Mouse (Mus musculus): Measurements from ENCODE around the gene Pik3ap1. TPM values are rescaled to one million over a fixed set of nuclear protein-coding genes. Genes with fewer than 3 reads are reported as not detected.

Pik3ap1 gene
- polyA plus RNA-seq, 1 experiment = not detected

DNA sequence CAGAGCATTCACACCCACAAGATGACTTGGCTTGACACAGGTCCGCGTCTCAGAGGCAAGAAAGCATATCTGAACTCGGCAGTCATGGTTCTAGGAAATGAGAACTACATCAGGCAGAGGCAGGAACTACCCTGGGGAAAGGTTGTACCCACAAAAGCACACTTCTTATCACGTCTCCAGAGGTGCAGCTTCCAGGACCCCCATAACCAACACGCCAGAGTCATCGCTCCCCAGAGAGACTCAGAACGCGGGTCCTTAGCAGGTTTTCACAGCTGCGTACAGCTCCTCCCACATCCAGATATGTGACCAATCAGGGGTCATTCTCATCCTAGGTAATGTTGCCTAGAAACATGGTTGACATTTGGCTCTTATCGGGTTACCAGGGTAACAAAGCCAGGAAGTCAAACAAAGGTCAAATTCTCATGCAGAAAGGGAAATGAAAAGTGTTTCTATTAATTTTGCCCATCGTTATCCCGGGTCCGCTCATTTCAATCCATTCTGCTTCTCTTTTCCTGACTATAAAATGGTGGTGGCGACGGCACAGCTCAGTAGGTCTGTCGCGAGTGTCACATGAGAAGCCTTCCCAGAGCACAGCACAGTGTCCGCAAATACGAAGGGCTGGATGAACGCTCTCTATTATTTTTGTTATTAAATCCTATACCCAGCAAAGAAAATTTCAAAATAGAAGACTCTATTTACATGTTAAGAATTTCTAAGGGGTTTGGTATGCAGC is 73.8 kb downstream of the Pik3ap1 start:
- Histone ChIP-seq H3K4me1 (ENCODE audit: control insufficient read depth, insufficient read depth, low read length) (no peaks in the 10 kb centered on the region), H3K27ac (ENCODE audit: insufficient read depth, low read depth, low read length) (no peak overlapping the region), H3K4me3 (ENCODE audit: insufficient read depth, low read depth, low read length) (peak overlapping the region; percentile 30)
- WGBS = 17% methylated on average over 20 of the region's 20 CpGs
- peak; percentile 21; the same call in 1 of the 2 replicates for TF ChIP-seq POLR2A (IDR thresholded peaks at IDR 0.05; ENCODE audit: insufficient read depth, low read depth, low read length)
- TF ChIP-seq CTCF (IDR thresholded peaks at IDR 0.05; ENCODE audit: insufficient read depth, low read depth, low read length) = no peak

DNA sequence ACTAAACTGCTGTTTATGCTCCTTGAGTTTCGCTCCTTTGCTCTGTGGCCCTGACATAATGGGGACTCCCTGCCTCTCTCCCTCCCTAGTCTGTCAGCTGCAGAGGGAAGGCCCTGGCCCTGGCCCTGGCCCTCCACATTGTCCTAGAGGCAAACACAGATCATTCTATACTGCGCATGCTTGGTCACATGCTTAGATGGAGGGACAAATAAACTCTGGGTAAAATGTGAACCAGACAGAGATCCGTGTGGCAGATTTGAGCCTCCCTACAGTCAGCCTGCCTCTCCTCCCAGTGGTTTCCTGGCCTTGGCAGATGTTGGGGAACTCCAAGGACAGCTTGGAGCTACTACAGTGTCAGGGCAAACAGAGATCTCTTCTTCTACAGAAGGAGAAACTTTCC is 81.0 kb downstream of the Pik3ap1 start:
- H3K4me1 ChIP-seq (ENCODE audit: control insufficient read depth, insufficient read depth, low read length) = no peaks in the 10 kb centered on the region
- TF ChIP-seq POLR2A (IDR thresholded peaks at IDR 0.05; ENCODE audit: insufficient read depth, low read depth, low read length) (no peak), CTCF (IDR thresholded peaks at IDR 0.05; ENCODE audit: insufficient read depth, low read depth, low read length) (no peak)
- 77% methylated on average over 3 of the region's 3 CpGs for WGBS
- no peak overlapping the region for H3K27ac ChIP-seq (ENCODE audit: insufficient read depth, low read depth, low read length)
- no peak overlapping the region for H3K4me3 ChIP-seq (ENCODE audit: insufficient read depth, low read depth, low read length)

DNA sequence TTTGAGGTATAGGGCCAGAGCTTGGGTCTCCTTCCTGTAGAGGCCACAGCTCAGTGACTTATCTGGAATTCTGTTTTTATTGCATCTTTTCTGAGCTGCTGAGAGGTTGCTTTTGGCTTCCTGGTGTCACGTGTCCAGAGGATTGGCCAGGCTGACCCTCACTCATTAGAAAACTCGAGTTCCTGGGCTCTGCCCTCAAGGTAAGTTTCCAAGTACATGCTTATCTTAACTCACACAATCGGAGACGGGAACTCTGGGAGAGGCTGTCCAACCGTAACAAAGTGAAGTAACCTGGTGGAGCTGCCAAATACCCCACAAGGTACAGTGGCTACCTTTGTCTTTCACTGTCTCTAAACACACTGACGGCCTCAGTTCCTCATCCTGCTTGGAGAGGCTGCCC is 81.5 kb downstream of the Pik3ap1 start:
- WGBS = 85% methylated on average over 6 of the region's 6 CpGs
- no peak overlapping the region for H3K27ac ChIP-seq (ENCODE audit: insufficient read depth, low read depth, low read length)
- TF ChIP-seq CTCF (IDR thresholded peaks at IDR 0.05; ENCODE audit: insufficient read depth, low read depth, low read length) = no peak
- H3K4me3 ChIP-seq (ENCODE audit: insufficient read depth, low read depth, low read length) = no peak overlapping the region
- H3K4me1 ChIP-seq (ENCODE audit: control insufficient read depth, insufficient read depth, low read length) = no peaks in the 10 kb centered on the region

DNA sequence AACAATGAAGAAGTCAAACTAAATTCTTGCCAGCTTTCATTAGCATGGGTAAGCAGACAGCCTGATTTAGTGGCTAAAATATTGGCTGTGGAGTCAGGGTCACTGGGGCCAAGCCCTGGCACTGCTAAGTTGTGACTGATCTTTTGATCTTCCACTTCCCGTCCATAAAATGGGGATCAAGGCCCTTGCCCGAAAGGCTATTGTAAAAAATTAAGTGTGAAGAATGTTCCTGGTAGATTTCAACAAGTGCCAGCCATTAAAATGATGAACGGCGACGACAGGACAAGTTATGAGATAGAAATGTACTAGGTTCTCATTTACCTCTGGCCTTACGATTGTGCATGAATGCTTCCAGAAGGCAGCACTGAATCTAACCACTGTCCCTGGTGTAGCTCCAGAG is 83.0 kb downstream of the Pik3ap1 start:
- 89% methylated on average over 6 of the region's 6 CpGs for WGBS
- no peak overlapping the region for H3K4me3 ChIP-seq (ENCODE audit: insufficient read depth, low read depth, low read length)
- H3K4me1 ChIP-seq (ENCODE audit: control insufficient read depth, insufficient read depth, low read length) = no peaks in the 10 kb centered on the region
- no peak overlapping the region for H3K27ac ChIP-seq (ENCODE audit: insufficient read depth, low read depth, low read length)
- no peak for TF ChIP-seq CTCF (IDR thresholded peaks at IDR 0.05; ENCODE audit: insufficient read depth, low read depth, low read length)
- no peak for TF ChIP-seq POLR2A (IDR thresholded peaks at IDR 0.05; ENCODE audit: insufficient read depth, low read depth, low read length)

DNA sequence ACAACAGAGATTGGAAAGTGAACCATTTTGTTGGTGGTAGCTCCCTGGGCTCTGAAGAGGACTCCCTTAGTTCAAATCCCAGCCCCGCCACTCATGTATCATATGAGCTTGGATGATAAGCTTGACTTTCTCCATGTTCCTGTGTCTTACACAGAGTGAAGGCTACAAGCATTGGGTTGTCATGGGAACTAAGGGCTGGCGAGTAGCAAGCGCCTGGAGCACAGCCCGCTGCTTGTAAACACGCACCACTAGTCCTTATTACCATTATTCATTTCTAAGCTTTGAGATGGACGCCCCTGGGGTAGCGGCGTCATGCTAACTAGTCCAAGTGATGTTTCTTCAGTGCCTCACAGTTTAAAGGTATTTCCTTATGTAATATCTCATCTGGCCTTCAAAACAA is 85.5 kb downstream of the Pik3ap1 start:
- no peaks in the 10 kb centered on the region for H3K4me1 ChIP-seq (ENCODE audit: control insufficient read depth, insufficient read depth, low read length)
- no peak overlapping the region for H3K4me3 ChIP-seq (ENCODE audit: insufficient read depth, low read depth, low read length)
- no peak overlapping the region for H3K27ac ChIP-seq (ENCODE audit: insufficient read depth, low read depth, low read length)
- TF ChIP-seq POLR2A (IDR thresholded peaks at IDR 0.05; ENCODE audit: insufficient read depth, low read depth, low read length) (no peak), CTCF (IDR thresholded peaks at IDR 0.05; ENCODE audit: insufficient read depth, low read depth, low read length) (no peak)
- 55% methylated on average over 8 of the region's 8 CpGs for WGBS

DNA sequence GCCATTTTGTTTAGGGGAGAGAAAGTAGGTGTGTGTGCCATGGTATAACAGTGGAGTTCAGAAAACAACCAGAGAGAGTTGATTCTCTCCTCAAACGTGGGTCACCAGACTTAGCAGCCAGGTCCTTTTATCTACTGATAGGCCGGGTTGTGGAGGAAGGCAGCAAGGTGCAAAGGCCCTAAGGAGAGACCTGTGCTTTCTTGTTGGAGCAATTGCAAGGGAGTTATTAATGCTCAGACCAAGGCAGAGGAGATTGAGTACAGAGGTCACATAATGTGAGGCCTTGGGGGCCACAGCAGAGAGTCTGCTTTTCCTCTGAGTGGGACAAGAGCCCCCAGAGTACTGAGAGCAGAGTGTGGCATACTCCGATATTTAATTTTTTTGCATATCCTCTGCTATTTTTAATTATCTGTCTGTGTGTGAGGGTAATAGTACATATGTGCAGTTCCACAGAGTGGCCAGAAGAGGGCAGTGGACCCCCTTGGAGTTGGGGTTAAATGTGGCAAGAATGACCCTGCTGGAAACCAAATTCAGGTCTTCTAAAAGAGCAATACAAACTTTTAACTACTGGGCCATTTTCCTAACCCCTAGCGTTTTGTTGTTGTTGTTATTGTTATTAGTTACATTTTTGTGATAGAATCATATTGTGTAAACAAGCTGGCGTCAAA is 93.8 kb downstream of the Pik3ap1 start:
- WGBS = 76% methylated on average over 5 of the region's 5 CpGs
- Histone ChIP-seq H3K4me1 (ENCODE audit: control insufficient read depth, insufficient read depth, low read length) (no peaks in the 10 kb centered on the region), H3K4me3 (ENCODE audit: insufficient read depth, low read depth, low read length) (no peak overlapping the region), H3K27ac (ENCODE audit: insufficient read depth, low read depth, low read length) (no peak overlapping the region)
- TF ChIP-seq CTCF (IDR thresholded peaks at IDR 0.05; ENCODE audit: insufficient read depth, low read depth, low read length) (no peak), POLR2A (IDR thresholded peaks at IDR 0.05; ENCODE audit: insufficient read depth, low read depth, low read length) (no peak)

DNA sequence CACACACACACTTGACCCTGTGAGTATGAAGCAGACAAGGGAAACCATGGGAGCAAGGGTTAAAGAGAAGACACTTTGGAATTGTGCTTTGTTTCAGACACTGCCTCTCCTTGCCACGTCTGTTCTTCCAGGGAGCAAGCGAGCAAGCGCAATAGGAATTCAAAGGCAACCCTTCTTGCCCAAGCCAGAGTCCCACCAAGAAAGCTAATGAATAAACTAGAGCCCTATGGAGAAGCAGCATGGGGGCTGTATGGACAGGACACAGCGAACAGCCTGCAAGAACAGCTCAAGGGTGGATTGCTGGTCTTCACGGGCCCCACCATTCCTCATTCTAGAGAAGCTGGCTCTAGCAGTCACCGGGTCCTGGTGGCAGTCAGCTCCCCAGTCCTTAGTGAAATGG is 96.3 kb downstream of the Pik3ap1 start:
- TF ChIP-seq POLR2A (IDR thresholded peaks at IDR 0.05; ENCODE audit: insufficient read depth, low read depth, low read length) (no peak), CTCF (IDR thresholded peaks at IDR 0.05; ENCODE audit: insufficient read depth, low read depth, low read length) (no peak)
- WGBS = 77% methylated on average over 6 of the region's 6 CpGs
- Histone ChIP-seq H3K27ac (ENCODE audit: insufficient read depth, low read depth, low read length) (no peak overlapping the region), H3K4me1 (ENCODE audit: control insufficient read depth, insufficient read depth, low read length) (no peaks in the 10 kb centered on the region), H3K4me3 (ENCODE audit: insufficient read depth, low read depth, low read length) (no peak overlapping the region)

DNA sequence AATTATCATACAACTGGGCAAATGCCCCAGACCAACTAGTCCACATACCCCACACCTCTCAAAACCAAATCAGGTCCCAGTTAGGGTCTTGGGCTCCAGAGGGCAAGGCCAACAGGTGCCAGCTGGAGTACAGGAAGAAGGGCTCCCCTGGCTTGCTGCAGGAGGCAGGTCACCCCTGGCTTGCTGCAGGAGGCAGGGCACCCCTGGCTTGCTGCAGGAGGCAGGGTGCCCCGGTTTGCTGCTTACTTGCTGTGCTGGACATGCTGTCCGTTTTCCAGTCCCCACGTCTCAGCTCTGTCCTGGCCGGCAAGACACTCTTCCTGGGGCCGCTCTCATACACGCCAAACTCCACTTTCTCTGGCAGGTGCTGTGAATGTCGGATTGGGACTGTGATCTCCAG is 97.7 kb downstream of the Pik3ap1 start:
- WGBS = 88% methylated on average over 7 of the region's 7 CpGs
- Histone ChIP-seq H3K4me3 (ENCODE audit: insufficient read depth, low read depth, low read length) (no peak overlapping the region), H3K27ac (ENCODE audit: insufficient read depth, low read depth, low read length) (no peak overlapping the region), H3K4me1 (ENCODE audit: control insufficient read depth, insufficient read depth, low read length) (no peaks in the 10 kb centered on the region)
- no peak for TF ChIP-seq CTCF (IDR thresholded peaks at IDR 0.05; ENCODE audit: insufficient read depth, low read depth, low read length)
- no peak for TF ChIP-seq POLR2A (IDR thresholded peaks at IDR 0.05; ENCODE audit: insufficient read depth, low read depth, low read length)

DNA sequence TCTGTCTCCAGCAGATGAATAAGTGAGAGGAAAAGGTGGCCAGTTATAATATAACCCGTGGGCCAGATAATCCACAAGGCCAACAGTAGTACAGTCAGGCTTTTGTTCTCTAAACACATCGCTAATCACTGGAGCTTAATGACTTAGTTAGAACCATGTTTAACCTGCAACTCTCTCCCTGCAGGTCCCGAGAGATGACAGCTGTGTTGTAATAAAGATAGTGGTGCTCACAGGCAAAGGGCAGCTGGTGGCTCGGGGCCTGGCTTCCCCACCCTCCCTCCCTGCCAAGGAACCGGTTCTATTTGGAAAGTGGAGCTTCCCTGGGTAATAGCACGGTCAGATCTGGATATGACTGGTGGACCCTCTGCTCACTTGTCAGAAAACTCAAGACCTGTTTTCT is 100.4 kb downstream of the Pik3ap1 start:
- Histone ChIP-seq H3K27ac (ENCODE audit: insufficient read depth, low read depth, low read length) (no peak overlapping the region), H3K4me3 (ENCODE audit: insufficient read depth, low read depth, low read length) (no peak overlapping the region), H3K4me1 (ENCODE audit: control insufficient read depth, insufficient read depth, low read length) (no peaks in the 10 kb centered on the region)
- WGBS = 60% methylated on average over 6 of the region's 6 CpGs
- TF ChIP-seq POLR2A (IDR thresholded peaks at IDR 0.05; ENCODE audit: insufficient read depth, low read depth, low read length) (no peak), CTCF (IDR thresholded peaks at IDR 0.05; ENCODE audit: insufficient read depth, low read depth, low read length) (no peak)

Measured in olfactory bulb, adult 2 months (tissue).